Mouse (Mus musculus): ENCODE measurements at regions not wholly inside any gene's neighbourhood (a gene's known extent, or its start where the extent isn't known, plus 50 kb on each side); places are given as distances from the start of the nearest gene placed in this dataset.

- ATAC-seq (ENCODE audit: extremely low read depth, insufficient number of reproducible peaks, low FRiP score, poor library complexity, severe bottlenecking), result no peak
Observed at GRCm38 (mm10) chr15:62958506-62959330, 886.3 kb downstream of the Gsdmc2 start.

- no peak for ATAC-seq (ENCODE audit: extremely low read depth, insufficient number of reproducible peaks, low FRiP score, poor library complexity, severe bottlenecking)
Observed at GRCm38 (mm10) chr15:62954889-62955288, 890.1 kb downstream of the Gsdmc2 start.

GRCm38 (mm10) chr15:62954322-62954820 is 890.6 kb downstream of the Gsdmc2 start:
- ATAC-seq (ENCODE audit: extremely low read depth, insufficient number of reproducible peaks, low FRiP score, poor library complexity, severe bottlenecking), result no peak

- ATAC-seq (ENCODE audit: extremely low read depth, insufficient number of reproducible peaks, low FRiP score, poor library complexity, severe bottlenecking), result no peak
Observed at GRCm38 (mm10) chr15:62953215-62953941, 891.6 kb downstream of the Gsdmc2 start.

GRCm38 (mm10) chr15:62952487-62953214 is 892.3 kb downstream of the Gsdmc2 start:
- no peak for ATAC-seq (ENCODE audit: extremely low read depth, insufficient number of reproducible peaks, low FRiP score, poor library complexity, severe bottlenecking)

- ATAC-seq (ENCODE audit: extremely low read depth, insufficient number of reproducible peaks, low FRiP score, poor library complexity, severe bottlenecking), result no peak
Observed at GRCm38 (mm10) chr15:62939416-62939815, 905.6 kb downstream of the Gsdmc2 start.

GRCm38 (mm10) chr15:62937756-62938155 is 907.2 kb downstream of the Gsdmc2 start:
- no peak for ATAC-seq (ENCODE audit: extremely low read depth, insufficient number of reproducible peaks, low FRiP score, poor library complexity, severe bottlenecking)

GRCm38 (mm10) chr15:62934522-62935189 is 910.3 kb downstream of the Gsdmc2 start:
- ATAC-seq (ENCODE audit: extremely low read depth, insufficient number of reproducible peaks, low FRiP score, poor library complexity, severe bottlenecking), result no peak

- ATAC-seq (ENCODE audit: extremely low read depth, insufficient number of reproducible peaks, low FRiP score, poor library complexity, severe bottlenecking), result no peak
Observed at GRCm38 (mm10) chr15:62920520-62920919, 924.5 kb downstream of the Gsdmc2 start.

GRCm38 (mm10) chr15:62919264-62919663 is 925.7 kb downstream of the Gsdmc2 start:
- no peak for ATAC-seq (ENCODE audit: extremely low read depth, insufficient number of reproducible peaks, low FRiP score, poor library complexity, severe bottlenecking)

- ATAC-seq (ENCODE audit: extremely low read depth, insufficient number of reproducible peaks, low FRiP score, poor library complexity, severe bottlenecking), result no peak
Observed at GRCm38 (mm10) chr15:62908379-62908778, 936.6 kb downstream of the Gsdmc2 start.

- ATAC-seq (ENCODE audit: extremely low read depth, insufficient number of reproducible peaks, low FRiP score, poor library complexity, severe bottlenecking), result no peak
Observed at GRCm38 (mm10) chr15:62907181-62907580, 937.8 kb downstream of the Gsdmc2 start.

GRCm38 (mm10) chr15:62903047-62903822 is 941.7 kb downstream of the Gsdmc2 start:
- no peak for ATAC-seq (ENCODE audit: extremely low read depth, insufficient number of reproducible peaks, low FRiP score, poor library complexity, severe bottlenecking)

GRCm38 (mm10) chr15:62901955-62902354 is 943.0 kb downstream of the Gsdmc2 start:
- no peak for ATAC-seq (ENCODE audit: extremely low read depth, insufficient number of reproducible peaks, low FRiP score, poor library complexity, severe bottlenecking)

GRCm38 (mm10) chr15:62889798-62890197 is 955.2 kb downstream of the Gsdmc2 start:
- ATAC-seq (ENCODE audit: extremely low read depth, insufficient number of reproducible peaks, low FRiP score, poor library complexity, severe bottlenecking), result no peak

GRCm38 (mm10) chr15:62885331-62885730 is 959.6 kb downstream of the Gsdmc2 start:
- no peak for ATAC-seq (ENCODE audit: extremely low read depth, insufficient number of reproducible peaks, low FRiP score, poor library complexity, severe bottlenecking)

GRCm38 (mm10) chr15:62871082-62871766 is 973.8 kb downstream of the Gsdmc2 start:
- no peak for ATAC-seq (ENCODE audit: extremely low read depth, insufficient number of reproducible peaks, low FRiP score, poor library complexity, severe bottlenecking)

GRCm38 (mm10) chr15:62862574-62862973 is 982.4 kb downstream of the Gsdmc2 start:
- ATAC-seq (ENCODE audit: extremely low read depth, insufficient number of reproducible peaks, low FRiP score, poor library complexity, severe bottlenecking), result no peak

Measured in neutrophil, adult 5-6 weeks (primary cell).